In the genomic region with DNA sequence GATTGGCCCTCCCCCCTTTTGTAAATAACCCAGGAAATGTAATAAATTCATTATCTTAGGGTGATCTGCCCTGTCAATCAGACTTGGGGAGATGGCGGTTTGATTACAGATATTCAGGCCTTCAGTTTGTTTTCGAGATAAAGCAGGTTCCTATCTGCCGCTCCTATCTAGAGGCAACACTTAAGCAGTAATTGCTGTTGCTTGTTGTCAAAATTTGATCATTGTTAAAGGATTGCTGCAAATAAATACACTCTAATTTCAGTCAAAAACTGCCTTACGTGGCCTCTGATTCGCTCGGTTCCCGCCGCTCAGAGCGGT, we compare ENCODE assay signal across 9 mouse cellular contexts. TPM values are rescaled to one million over a fixed set of nuclear protein-coding genes. Genes with fewer than 3 reads are reported as not detected.
A peak's percentile ranks its signal among the peaks of the same experiment; 100 is the strongest.
DNase-seq lines count a peak whose midpoint lies in the region; ATAC-seq and TF ChIP-seq lines count a peak whose summit lies in the region.
"Had no signal": no experiment of that assay in that cellular context is flagged by ENCODE, and none has a peak within 500 bp of the region (broad histone marks: within the 10 kb centered on the region; RNA-seq: fewer than 3 reads in every experiment).

No protein-coding gene starts in this region.

- TF ChIP-seq EP300 in liver, postnatal 0 days (IDR thresholded peaks at IDR 0.05; ENCODE audit: low read depth), result no peak

- H3K27ac ChIP-seq in heart, embryonic 12.5 days (ENCODE audit: poor library complexity, severe bottlenecking), result peak overlapping the region; percentile 65
- no peak overlapping the region for H3K27ac ChIP-seq in forebrain, postnatal 0 days (ENCODE audit: low read depth, low read length)
- no peak overlapping the region for H3K27ac ChIP-seq in liver, postnatal 0 days (ENCODE audit: low read depth)

- peak overlapping the region; percentile 82 for H3K9ac ChIP-seq in heart, embryonic 12.5 days
- H3K9ac ChIP-seq in forebrain, postnatal 0 days, result no peak overlapping the region
- no peak overlapping the region for H3K9ac ChIP-seq in liver, postnatal 0 days (replicated peaks)

- peaks cover 28% of the 10 kb centered on the region for H3K4me1 ChIP-seq in heart, embryonic 12.5 days (replicated peaks)
- H3K4me1 ChIP-seq in forebrain, postnatal 0 days (ENCODE audit: insufficient read depth), result peaks cover 4% of the 10 kb centered on the region; the same call in 1 of the 2 replicates
- H3K4me1 ChIP-seq in liver, postnatal 0 days (ENCODE audit: insufficient read depth), result peaks cover 19% of the 10 kb centered on the region

- 3% methylated on average over 9 of the region's 9 CpGs for WGBS in heart, embryonic 12.5 days
- 5% methylated on average over 9 of the region's 9 CpGs for WGBS in forebrain, postnatal 0 days
- WGBS in liver, postnatal 0 days (ENCODE audit: insufficient replicate concordance), result 7% methylated on average over 9 of the region's 9 CpGs

- H3K9me3 ChIP-seq in heart, embryonic 12.5 days (replicated peaks), result no peaks in the 10 kb centered on the region
- no peaks in the 10 kb centered on the region for H3K9me3 ChIP-seq in forebrain, postnatal 0 days (ENCODE audit: low read length)
- H3K9me3 ChIP-seq in liver, postnatal 0 days (ENCODE audit: low read length), result no peaks in the 10 kb centered on the region

- no peak for DNase-seq in heart, postnatal 4 days
- peak; percentile 43 for DNase-seq in Muller cell, postnatal 12 days (ENCODE audit: inconsistent ontology term)
- peak; percentile 58 for DNase-seq in forebrain, postnatal 0 days
- DNase-seq in liver, postnatal 0 days, result no peak
- no peak for DNase-seq in adrenal gland, adult 2 months
- DNase-seq in urinary bladder, postnatal 4 days (ENCODE audit: low spot score in 2 of 2), result no peak
- no peak for DNase-seq in frontal cortex, postnatal 14 days (ENCODE audit: low spot score in 2 of 2)

- no peak for ATAC-seq in heart, embryonic 12.5 days (ENCODE audit: insufficient number of reproducible peaks, low FRiP score)
- no peak for ATAC-seq in forebrain, postnatal 0 days
- ATAC-seq in liver, postnatal 0 days, result no peak

- H3K4me2 ChIP-seq in heart, embryonic 12.5 days, result peak overlapping the region; percentile 71
- no peak overlapping the region for H3K4me2 ChIP-seq in forebrain, postnatal 0 days (ENCODE audit: low read depth)
- H3K4me2 ChIP-seq in liver, postnatal 0 days (ENCODE audit: low read depth, low read length), result 0 out of 2 replicates have a peak overlapping the region, but pooled peaks have one; percentile 61

- H3K36me3 ChIP-seq in heart, embryonic 12.5 days, result peaks cover 7% of the 10 kb centered on the region
- no peaks in the 10 kb centered on the region for H3K36me3 ChIP-seq in forebrain, postnatal 0 days (ENCODE audit: insufficient read depth)
- no peaks in the 10 kb centered on the region for H3K36me3 ChIP-seq in liver, postnatal 0 days (replicated peaks; ENCODE audit: insufficient read depth, low read length)

- peak overlapping the region; percentile 62 for H3K4me3 ChIP-seq in heart, embryonic 12.5 days
- peak overlapping the region; percentile 29 for H3K4me3 ChIP-seq in forebrain, postnatal 0 days (ENCODE audit: low read depth, low read length)
- H3K4me3 ChIP-seq in liver, postnatal 0 days (ENCODE audit: low read depth, low read length), result peak overlapping the region; percentile 35; the same call in 1 of the 2 replicates

- TF ChIP-seq CTCF in forebrain, postnatal 0 days (IDR thresholded peaks at IDR 0.05; ENCODE audit: low read depth), result no peak
- no peak for TF ChIP-seq CTCF in liver, postnatal 0 days (IDR thresholded peaks at IDR 0.05; ENCODE audit: low read depth)

- peaks cover 58% of the 10 kb centered on the region for H3K27me3 ChIP-seq in heart, embryonic 12.5 days (replicated peaks)
- peaks cover 72% of the 10 kb centered on the region for H3K27me3 ChIP-seq in forebrain, postnatal 0 days (ENCODE audit: insufficient read depth, low read length)
- H3K27me3 ChIP-seq in liver, postnatal 0 days (ENCODE audit: insufficient read depth, low read length), result peaks cover 90% of the 10 kb centered on the region

RNA-seq across cellular contexts. Expression of a gene that starts 3.9 kb away (rescaled TPM):
- 5.4 and 6.4 TPM in 2 replicates for polyA plus RNA-seq in heart, embryonic 12.5 days (2016; fragmentation: Nextera tagmentation; extraction: Ambion mirVana)
- 10 to 100 TPM in 1 of 2 experiments, 1 to 10 TPM in 1; 8.7 to 10.1 TPM for total RNA-seq in heart, postnatal 4 days (2021)
- 9.4 and 15.6 TPM in 2 replicates for total RNA-seq in forebrain, postnatal 0 days (2014; rRNA removed)
- 1.9 and 2.3 TPM in 2 replicates for polyA plus RNA-seq in forebrain, postnatal 0 days (2015; fragmentation: Nextera tagmentation; extraction: Ambion mirVana)
- polyA plus RNA-seq in liver, postnatal 0 days (2015; fragmentation: Nextera tagmentation; extraction: Ambion mirVana), result 0.02 TPM in 1 of 2 replicates, not detected in the other
- total RNA-seq in adrenal gland, adult 2 months (2021), result 1 to 10 TPM; 6.6 to 7.3 TPM
- polyA plus RNA-seq in adrenal gland, adult 2 months (2012; rRNA removed), result 10.9 and 11.3 TPM in 2 replicates
- total RNA-seq: neutrophil, adult 5-6 weeks had no signal

Comparison
In these comparisons a context has a peak if more than half of its experiments do, and no peak if none do; other contexts are left out.
1. DNase-seq: peak in Muller cell, postnatal 12 days (single experiment) and forebrain, postnatal 0 days (single experiment); none in heart, postnatal 4 days (single experiment), liver, postnatal 0 days (single experiment), adrenal gland, adult 2 months (single experiment), urinary bladder, postnatal 4 days (0 of 2) and frontal cortex, postnatal 14 days (0 of 2).
2. Peak in every context shown above with its lines, with median percentiles within 50 percentile points of each other: H3K4me3 ChIP-seq.